Mouse (Mus musculus): Measurements from ENCODE around the gene Gm29776.

The Gm29776 gene

GRCm38 (mm10) chr14:54698733-54699132 is at the start of gene Gm29776:
Gene Gm29776, minus strand, starts transcription at chr14:54698833.
- 86% methylated on average over 4 of the region's 4 CpGs for WGBS

- 96% methylated on average over 9 of the region's 9 CpGs for WGBS
These were observed 47.4 kb upstream of the Gm29776 start for GRCm38 (mm10) chr14:54746038-54746437.

- 68% methylated on average over 8 of the region's 8 CpGs for WGBS
These were observed 45.8 kb upstream of the Gm29776 start for GRCm38 (mm10) chr14:54744473-54744872.

GRCm38 (mm10) chr14:54742375-54742774 is 43.7 kb upstream of the Gm29776 start:
- 87% methylated on average over 2 of the region's 2 CpGs for WGBS

- 90% methylated on average over 6 of the region's 6 CpGs for WGBS
These were observed 43.1 kb upstream of the Gm29776 start for GRCm38 (mm10) chr14:54741721-54742120.

- WGBS, result 73% methylated on average over 10 of the region's 10 CpGs
These were observed 39.0 kb upstream of the Gm29776 start for GRCm38 (mm10) chr14:54737634-54738033.

GRCm38 (mm10) chr14:54736555-54737552 is 38.2 kb upstream of the Gm29776 start:
- 47% methylated on average over 14 of the region's 14 CpGs for WGBS

GRCm38 (mm10) chr14:54735221-54735620 is 36.6 kb upstream of the Gm29776 start:
- WGBS, result 69% methylated on average over 4 of the region's 4 CpGs

- 55% methylated on average over 4 of the region's 4 CpGs for WGBS
These were observed 35.4 kb upstream of the Gm29776 start for GRCm38 (mm10) chr14:54734004-54734403.

- 53% methylated on average over 8 of the region's 8 CpGs for WGBS
These were observed 33.6 kb upstream of the Gm29776 start for GRCm38 (mm10) chr14:54732206-54732605.

- 55% methylated on average over 6 of the region's 6 CpGs for WGBS
These were observed 31.7 kb upstream of the Gm29776 start for GRCm38 (mm10) chr14:54730305-54730704.

- 47% methylated on average over 13 of the region's 13 CpGs for WGBS
These were observed 30.4 kb upstream of the Gm29776 start for GRCm38 (mm10) chr14:54728823-54729653.

GRCm38 (mm10) chr14:54727565-54727964 is 28.9 kb upstream of the Gm29776 start:
- 78% methylated on average over 5 of the region's 5 CpGs for WGBS

GRCm38 (mm10) chr14:54724049-54724448 is 25.4 kb upstream of the Gm29776 start:
- WGBS, result 71% methylated on average over 6 of the region's 6 CpGs

- 60% methylated on average over 10 of the region's 10 CpGs for WGBS
These were observed 23.1 kb upstream of the Gm29776 start for GRCm38 (mm10) chr14:54721711-54722110.

GRCm38 (mm10) chr14:54720654-54721350 is 22.2 kb upstream of the Gm29776 start:
- WGBS, result 91% methylated on average over 7 of the region's 7 CpGs

- WGBS, result 94% methylated on average over 11 of the region's 11 CpGs
These were observed 21.4 kb upstream of the Gm29776 start for GRCm38 (mm10) chr14:54720041-54720440.

- WGBS, result 46% methylated on average over 1 of the region's 1 CpGs
These were observed 16.8 kb upstream of the Gm29776 start for GRCm38 (mm10) chr14:54715402-54715801.

- 1% methylated on average over 15 of the region's 15 CpGs for WGBS
These were observed 16.0 kb upstream of the Gm29776 start for GRCm38 (mm10) chr14:54714617-54715081.

GRCm38 (mm10) chr14:54714121-54714520 is 15.5 kb upstream of the Gm29776 start:
- under 1% methylated on average over 13 of the region's 13 CpGs for WGBS

GRCm38 (mm10) chr14:54712861-54713260 is 14.2 kb upstream of the Gm29776 start:
- WGBS, result 73% methylated on average over 8 of the region's 8 CpGs

- WGBS, result 91% methylated on average over 7 of the region's 7 CpGs
These were observed 13.4 kb upstream of the Gm29776 start, which contains the start of gene Cebpe for GRCm38 (mm10) chr14:54712074-54712473. Gene Cebpe, minus strand, starts transcription at chr14:54712174.
